Mouse (Mus musculus) midbrain, embryonic 16.5 days (tissue): ENCODE data around the gene Stox2. TPM values are rescaled to one million over a fixed set of nuclear protein-coding genes. Genes with fewer than 3 reads are reported as not detected.
"Not testable (repeated sequence)": the region's sequence is repeated elsewhere in the genome, so short reads cannot be mapped to it uniquely, and the experiment has no call there.

ENCODE experiments used
- ATAC-seq: fragments of 200-750 bp; cut with Nextera tagmentation; 2 replicates; pipeline ENCODE4 v1.8.0; 2017; ENCODE audit warnings: moderate TSS enrichment
- H3K27ac ChIP-seq: fragments of 300-500 bp; sonication (generic); 2 replicates; pipeline ENCODE4 v1.5.1; 2014; ENCODE audit warnings: mild to moderate bottlenecking, low read length, mixed read lengths
- H3K27me3 ChIP-seq: fragments of 300-500 bp; sonication (generic); 2 replicates; pipeline ENCODE4 v1.6.1; 2014; ENCODE audit warnings: low read depth, low read length, mixed read lengths; ENCODE audit not compliant: control insufficient read depth, insufficient read depth
- H3K36me3 ChIP-seq: fragments of 300-500 bp; sonication (generic); 2 replicates; pipeline ENCODE4 v1.6.1; 2014; ENCODE audit warnings: mild to moderate bottlenecking, low read length, moderate library complexity, mixed read lengths; ENCODE audit not compliant: control insufficient read depth, insufficient read depth
- H3K4me1 ChIP-seq: fragments of 300-500 bp; sonication (generic); 2 replicates; pipeline ENCODE4 v1.6.1; 2014; ENCODE audit warnings: mild to moderate bottlenecking, low read length, mixed read lengths; ENCODE audit not compliant: control insufficient read depth, insufficient read depth
- H3K4me2 ChIP-seq: fragments of 300-500 bp; sonication (generic); 2 replicates; pipeline ENCODE4 v1.6.1; 2014; ENCODE audit warnings: mild to moderate bottlenecking, low read length, mixed read lengths
- H3K4me3 ChIP-seq: fragments of 300-500 bp; sonication (generic); 2 replicates; pipeline ENCODE4 v1.5.1; 2014; ENCODE audit warnings: low read depth, mild to moderate bottlenecking, low read length, moderate library complexity, mixed read lengths
- H3K9ac ChIP-seq: fragments of 300-500 bp; sonication (generic); 2 replicates; pipeline ENCODE4 v1.6.1; 2014; ENCODE audit warnings: low read depth, low read length, mixed read lengths
- H3K9me3 ChIP-seq: fragments of 300-500 bp; sonication (generic); replicated peaks from 2 replicates; pipeline ENCODE4 v1.6.1; 2014; ENCODE audit warnings: mild to moderate bottlenecking, low read length, mixed read lengths; ENCODE audit not compliant: control insufficient read depth, poor library complexity, severe bottlenecking
- WGBS: fragments of 180-500 bp; shearing (Covaris S2); extraction: QIAGEN DNeasy Blood & Tissue Kit; methylation state at CpG from one replicate; pipeline ENCODE4 v1.1.7; 2014; 5-methylcytosine and 5-hydroxymethylcytosine counted together
- polyA plus RNA-seq: library from polyadenylated mRNA; unstranded; fragments of >200 nt; fragmentation: Nextera tagmentation; extraction: Ambion mirVana; gene quantifications from 2 replicates; pipeline ENCODE4 v1.2.1, GENCODE M21; 2015

The Stox2 gene
- polyA plus RNA-seq, 1 experiment from 2014 or later = 37.8 TPM

DNA sequence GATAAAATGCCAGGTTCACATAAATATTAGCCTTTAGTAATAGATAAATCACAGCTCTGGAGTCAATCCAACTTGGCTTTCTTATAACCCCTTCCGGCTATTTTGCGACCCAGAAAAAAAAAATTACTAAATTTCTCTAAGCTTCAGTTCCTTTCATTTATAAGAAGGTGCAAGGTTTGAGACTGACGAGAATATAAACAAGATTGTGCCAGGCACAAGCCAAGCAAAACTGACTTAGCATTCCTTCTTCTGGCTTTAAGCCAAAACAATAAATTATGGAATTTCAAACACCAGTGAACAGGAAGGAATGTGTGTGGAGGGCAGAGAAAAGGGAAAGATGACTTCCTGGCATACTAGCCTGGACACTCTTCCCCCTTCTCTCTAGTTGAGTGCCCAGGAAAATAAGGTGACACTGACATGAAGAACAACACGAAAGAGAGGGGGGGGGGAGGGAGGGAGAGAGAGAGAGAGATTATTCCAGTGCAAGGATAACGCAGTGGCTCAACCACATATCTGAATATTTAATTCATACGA, 13.1 kb upstream of the Stox2 start:
- Histone ChIP-seq H3K27me3 (no peaks in the 10 kb centered on the region), H3K4me2 (no peak overlapping the region), H3K9ac (no peak overlapping the region), H3K4me1 (no peaks in the 10 kb centered on the region), H3K36me3 (no peaks in the 10 kb centered on the region), H3K4me3 (no peak overlapping the region), H3K27ac (no peak overlapping the region), H3K9me3 (peaks cover 7% of the 10 kb centered on the region; the same call in 1 of the 2 replicates)
- WGBS = 87% methylated on average over 6 of the region's 6 CpGs
- ATAC-seq = no peak

DNA sequence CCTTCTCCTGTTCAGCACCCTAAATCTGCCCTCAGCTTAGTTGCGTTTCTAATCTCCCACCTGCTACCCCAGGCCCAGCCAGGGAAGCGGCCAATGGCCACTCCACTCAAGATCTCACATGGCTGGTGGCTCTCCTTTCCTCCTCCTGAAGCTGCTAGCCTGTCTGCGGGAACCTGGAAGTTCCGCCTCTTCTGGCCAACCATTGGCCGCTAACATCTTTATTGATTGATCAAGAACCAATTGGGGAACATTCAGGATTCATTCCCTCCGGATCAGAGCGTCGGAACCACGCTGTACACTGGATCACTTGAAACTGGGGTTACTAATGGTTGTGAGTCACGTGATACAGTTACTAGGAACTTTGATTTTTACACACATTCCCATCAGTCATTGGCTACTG, 12.4 kb upstream of the Stox2 start:
- Histone ChIP-seq H3K9me3 (peaks cover 7% of the 10 kb centered on the region; the same call in 1 of the 2 replicates), H3K27ac (no peak overlapping the region), H3K4me1 (no peaks in the 10 kb centered on the region), H3K4me2 (no peak overlapping the region), H3K36me3 (no peaks in the 10 kb centered on the region), H3K4me3 (no peak overlapping the region), H3K27me3 (no peaks in the 10 kb centered on the region), H3K9ac (no peak overlapping the region)
- ATAC-seq = no peak
- WGBS = 94% methylated on average over 10 of the region's 10 CpGs

DNA sequence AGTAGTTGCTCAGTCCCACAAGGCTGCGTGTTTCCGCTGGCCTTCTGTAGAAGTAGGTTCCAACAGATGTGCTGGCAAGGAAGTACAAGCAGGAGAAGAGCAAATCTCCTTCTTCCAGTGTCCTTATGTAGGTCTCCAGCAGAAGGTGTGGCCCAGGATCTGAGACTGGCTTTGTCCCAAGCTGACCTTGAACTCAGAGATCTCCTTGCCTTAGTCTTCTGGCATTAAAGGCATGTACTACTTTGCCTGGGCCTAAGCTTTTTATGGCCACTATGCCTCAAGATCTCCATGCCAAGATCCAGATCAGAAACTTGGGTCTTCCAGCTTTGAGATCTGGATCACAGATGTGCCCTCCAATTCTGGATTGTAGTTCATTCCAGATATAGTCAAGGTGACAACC, 3.0 kb upstream of the Stox2 start:
- ATAC-seq, H3K36me3 ChIP-seq, H3K4me2 ChIP-seq, H3K9ac ChIP-seq, H3K27me3 ChIP-seq, H3K27ac ChIP-seq, H3K4me1 ChIP-seq, H3K4me3 ChIP-seq, H3K9me3 ChIP-seq: not testable (repeated sequence)
- WGBS = 98% methylated on average over 2 of the region's 2 CpGs

DNA sequence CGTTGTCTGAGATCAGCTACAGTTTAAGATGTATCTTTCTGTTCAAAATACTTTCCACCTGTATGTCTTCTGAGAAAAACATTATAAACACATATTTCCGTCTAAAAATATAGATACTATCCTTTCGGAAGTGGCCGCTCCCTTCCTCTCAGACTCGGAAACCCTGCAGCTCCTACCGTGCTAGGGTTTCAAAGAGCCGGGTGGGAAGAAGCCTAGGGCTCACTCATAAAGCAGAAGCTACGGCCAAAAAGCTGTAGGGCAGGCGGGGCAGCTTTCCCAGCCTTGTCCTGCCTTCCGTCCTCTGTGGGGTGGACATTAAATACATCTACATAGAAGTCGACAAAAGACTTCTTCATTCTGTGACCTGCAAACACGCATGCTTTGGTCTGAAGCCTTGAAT, 6.9 kb downstream of the Stox2 start:
- WGBS = 62% methylated on average over 12 of the region's 12 CpGs
- ATAC-seq = no peak
- Histone ChIP-seq H3K27ac (no peak overlapping the region), H3K4me2 (no peak overlapping the region), H3K4me3 (no peak overlapping the region), H3K4me1 (no peaks in the 10 kb centered on the region; the same call in 1 of the 2 replicates), H3K27me3 (no peaks in the 10 kb centered on the region), H3K9ac (no peak overlapping the region), H3K9me3 (no peaks in the 10 kb centered on the region), H3K36me3 (no peaks in the 10 kb centered on the region)

DNA sequence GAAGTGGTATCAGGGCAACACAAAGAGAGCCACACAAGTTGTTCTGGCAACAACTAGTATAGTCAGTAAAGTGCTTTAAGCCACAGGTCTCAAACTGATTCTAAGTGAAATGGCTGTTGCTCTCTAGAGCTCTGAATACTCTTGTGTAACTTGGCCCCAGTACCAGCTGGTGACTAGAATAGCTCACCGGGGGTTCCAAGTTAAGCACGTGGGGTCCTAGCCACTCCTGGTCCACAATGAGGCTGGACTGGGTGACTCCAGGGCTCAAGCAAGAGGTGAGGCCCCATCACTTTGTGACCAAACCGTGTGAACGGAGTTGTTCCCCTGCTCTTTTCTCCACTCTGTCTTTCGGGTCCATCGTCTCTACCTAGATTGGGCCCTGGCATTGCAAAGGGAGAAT, 8.2 kb downstream of the Stox2 start:
- no peaks in the 10 kb centered on the region; the same call in 1 of the 2 replicates for H3K4me1 ChIP-seq
- H3K4me3 ChIP-seq = no peak overlapping the region
- H3K9me3 ChIP-seq = no peaks in the 10 kb centered on the region
- no peaks in the 10 kb centered on the region for H3K36me3 ChIP-seq
- H3K9ac ChIP-seq = no peak overlapping the region
- WGBS = 82% methylated on average over 6 of the region's 6 CpGs
- H3K27me3 ChIP-seq = no peaks in the 10 kb centered on the region
- no peak overlapping the region for H3K4me2 ChIP-seq
- H3K27ac ChIP-seq = no peak overlapping the region
- no peak for ATAC-seq

DNA sequence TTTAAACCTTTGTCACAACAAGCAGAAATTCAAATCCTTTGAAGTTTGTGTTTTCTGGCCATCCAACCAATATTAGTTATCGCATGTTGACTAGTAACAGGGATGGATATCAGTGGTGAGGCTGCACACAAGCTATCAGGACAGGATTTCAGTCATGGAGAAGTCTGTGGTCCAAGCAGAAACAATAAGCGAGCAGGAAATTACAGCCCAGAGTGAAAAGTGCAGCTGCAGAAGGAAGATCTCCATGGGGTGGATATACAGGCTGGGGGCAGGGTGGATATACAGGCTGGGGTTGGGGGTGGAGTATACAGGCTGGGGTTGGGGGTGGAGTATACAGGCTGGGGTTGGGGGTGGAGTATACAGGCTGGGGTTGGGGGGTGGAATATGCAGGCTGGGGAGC, 10.3 kb downstream of the Stox2 start:
- Histone ChIP-seq H3K27me3 (no peaks in the 10 kb centered on the region), H3K27ac (no peak overlapping the region), H3K9me3 (no peaks in the 10 kb centered on the region), H3K9ac (no peak overlapping the region), H3K4me2 (no peak overlapping the region), H3K4me3 (no peak overlapping the region), H3K4me1 (no peaks in the 10 kb centered on the region; the same call in 1 of the 2 replicates), H3K36me3 (no peaks in the 10 kb centered on the region)
- WGBS = 76% methylated on average over 2 of the region's 2 CpGs
- ATAC-seq = no peak

DNA sequence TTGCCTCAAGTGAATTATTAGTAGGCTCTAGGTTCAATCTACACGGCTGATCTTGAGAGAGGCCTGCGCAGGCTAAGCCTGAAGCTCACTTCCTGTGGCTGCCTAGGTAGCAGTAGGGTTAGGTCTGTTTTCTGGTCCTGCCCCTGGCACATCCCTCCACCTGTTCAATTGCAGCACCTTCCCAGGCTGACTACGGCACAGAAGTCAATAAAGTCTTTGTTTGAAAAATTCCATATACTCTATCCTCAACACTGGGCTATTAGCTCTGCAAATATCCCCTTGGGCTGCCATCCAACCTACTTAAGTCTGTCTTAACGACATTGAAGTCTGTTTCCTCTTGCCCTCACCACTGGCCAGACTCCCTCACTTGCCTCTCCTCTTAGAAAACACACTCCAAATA, 10.8 kb downstream of the Stox2 start:
- no peaks in the 10 kb centered on the region for H3K36me3 ChIP-seq
- H3K4me1 ChIP-seq = no peaks in the 10 kb centered on the region; the same call in 1 of the 2 replicates
- no peak overlapping the region for H3K27ac ChIP-seq
- no peaks in the 10 kb centered on the region for H3K27me3 ChIP-seq
- WGBS = 76% methylated on average over 4 of the region's 4 CpGs
- no peak for ATAC-seq
- no peak overlapping the region for H3K4me2 ChIP-seq
- no peak overlapping the region for H3K4me3 ChIP-seq
- H3K9ac ChIP-seq = no peak overlapping the region
- no peaks in the 10 kb centered on the region for H3K9me3 ChIP-seq

DNA sequence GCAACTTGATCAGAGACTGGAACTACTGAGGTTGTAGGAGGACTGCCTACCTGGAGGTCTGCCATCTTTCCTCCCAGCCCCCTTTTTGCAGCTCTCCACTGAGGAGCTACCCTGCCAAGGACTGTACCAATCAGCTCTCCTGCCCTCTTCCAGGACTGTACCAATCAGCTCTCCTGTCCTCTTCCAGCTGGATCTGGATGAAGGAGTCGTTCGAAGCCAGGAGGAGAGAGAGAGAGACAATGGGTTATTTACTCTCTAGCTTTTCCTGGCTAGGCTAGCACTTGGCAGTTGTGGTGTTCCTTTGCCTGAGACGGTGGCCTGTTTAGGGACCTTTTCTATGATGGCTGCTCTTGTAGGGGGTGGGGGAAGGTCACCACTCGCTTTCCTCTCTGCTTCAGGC, 14.9 kb downstream of the Stox2 start:
- Histone ChIP-seq H3K36me3 (no peaks in the 10 kb centered on the region), H3K27me3 (no peaks in the 10 kb centered on the region), H3K4me1 (no peaks in the 10 kb centered on the region), H3K4me2 (no peak overlapping the region), H3K4me3 (no peak overlapping the region), H3K9ac (no peak overlapping the region), H3K27ac (no peak overlapping the region), H3K9me3 (no peaks in the 10 kb centered on the region)
- WGBS = 70% methylated on average over 4 of the region's 4 CpGs
- peak; percentile 76 for ATAC-seq

DNA sequence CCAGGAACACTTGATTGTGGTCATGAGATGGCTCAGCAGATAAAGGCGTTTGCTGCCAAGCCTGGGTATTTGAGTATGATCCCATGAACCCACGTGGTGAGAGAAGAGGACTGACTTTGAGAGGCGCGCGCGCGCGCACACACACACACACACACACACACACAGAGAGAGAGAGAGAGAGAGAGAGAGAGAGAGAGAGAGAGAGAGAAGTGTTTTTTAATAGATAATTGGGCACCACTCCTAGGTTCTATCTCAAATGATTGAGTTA, 32.0 kb downstream of the Stox2 start:
- ATAC-seq, H3K9ac ChIP-seq, H3K9me3 ChIP-seq, H3K27ac ChIP-seq, H3K36me3 ChIP-seq: not testable (repeated sequence)
- 0% methylated on average over 8 of the region's 8 CpGs for WGBS
- H3K4me1 ChIP-seq = peaks cover 18% of the 10 kb centered on the region
- peak overlapping the region; percentile 99 for H3K4me2 ChIP-seq
- H3K4me3 ChIP-seq = peak overlapping the region; percentile 63; the same call in 1 of the 2 replicates
- peaks cover 36% of the 10 kb centered on the region for H3K27me3 ChIP-seq
